Mouse (Mus musculus) erythroid progenitor cell, adult 5-6 weeks (primary cell): ENCODE results near the gene Mmp24. TPM values are rescaled to one million over a fixed set of nuclear protein-coding genes. Genes with fewer than 3 reads are reported as not detected.

Source experiments
- ATAC-seq: replicated peaks from 2 replicates; pipeline ENCODE4 v1.8.0; 2016; ENCODE audit warnings: moderate number of reproducible peaks, mild to moderate bottlenecking, moderate TSS enrichment, inconsistent platforms; ENCODE audit not compliant: poor library complexity, low FRiP score, severe bottlenecking
- total RNA-seq, 2 experiments: library from RNA; stranded (forward) in 1 of 2; stranded (reverse) in 1 of 2; fragments of 150-400 nt in 1 of 2; fragments of 186-747, 209-891 nt in 1 of 2; gene quantifications; 2 replicates each; pipeline versions ENCODE4 v1.2.3 to v1.2.4; 2015 to 2017; ENCODE audit warnings: low replicate concordance in 2 of 2

Mmp24 gene
- total RNA-seq, 2 experiments from 2014 or later: not detected

GRCm38 (mm10) chr2:155774261-155774926 lies 748 bp upstream of the Mmp24 start:
- ATAC-seq: no peak

GRCm38 (mm10) chr2:155775685-155776263 lies 632 bp downstream of the Mmp24 start:
- ATAC-seq: no peak

GRCm38 (mm10) chr2:155776824-155777687 lies 1.9 kb downstream of the Mmp24 start:
- ATAC-seq: no peak

GRCm38 (mm10) chr2:155777688-155777985 lies 2.5 kb downstream of the Mmp24 start:
- no peak for ATAC-seq

GRCm38 (mm10) chr2:155778004-155778403 lies 2.9 kb downstream of the Mmp24 start:
- no peak for ATAC-seq

GRCm38 (mm10) chr2:155779066-155779465 lies 3.9 kb downstream of the Mmp24 start:
- ATAC-seq: no peak

GRCm38 (mm10) chr2:155779506-155779905 lies 4.4 kb downstream of the Mmp24 start:
- no peak for ATAC-seq

GRCm38 (mm10) chr2:155784534-155784933 lies 9.4 kb downstream of the Mmp24 start:
- no peak for ATAC-seq

GRCm38 (mm10) chr2:155786905-155787304 lies 11.8 kb downstream of the Mmp24 start:
- no peak for ATAC-seq

GRCm38 (mm10) chr2:155787949-155788931 lies 13.1 kb downstream of the Mmp24 start:
- ATAC-seq: no peak

- no peak for ATAC-seq
Measured at GRCm38 (mm10) chr2:155792899-155793298, 17.8 kb downstream of the Mmp24 start.

- ATAC-seq: no peak
Measured at GRCm38 (mm10) chr2:155794674-155795445, 19.7 kb downstream of the Mmp24 start.

GRCm38 (mm10) chr2:155798613-155799012 lies 23.5 kb downstream of the Mmp24 start:
- no peak for ATAC-seq

GRCm38 (mm10) chr2:155802761-155803160 lies 27.6 kb downstream of the Mmp24 start:
- 0 out of 2 replicates have a peak, but pooled peaks have one; percentile 39 for ATAC-seq

- no peak for ATAC-seq
Measured at GRCm38 (mm10) chr2:155804053-155804452, 28.9 kb downstream of the Mmp24 start.

- no peak for ATAC-seq
Measured at GRCm38 (mm10) chr2:155805231-155805924, 30.2 kb downstream of the Mmp24 start.

- ATAC-seq: no peak
Measured at GRCm38 (mm10) chr2:155805925-155806255, 30.7 kb downstream of the Mmp24 start.

GRCm38 (mm10) chr2:155806548-155806947 lies 31.4 kb downstream of the Mmp24 start:
- ATAC-seq: no peak

GRCm38 (mm10) chr2:155807408-155807807 lies 32.3 kb downstream of the Mmp24 start:
- ATAC-seq: no peak
